Mouse (Mus musculus) mouse trophoblast stem cell (cell line): ENCODE data around the gene Sypl2.

ENCODE experiments used
- in situ Hi-C, 2 experiments: fragments of 300-500 bp; cut with MseI, MboI; formaldehyde crosslinking; loops; 2 replicates in 1 of 2; 3 replicates in 1 of 2; pipeline ENCODE4 v1.15.1; 2025

Gene Sypl2

DNA sequence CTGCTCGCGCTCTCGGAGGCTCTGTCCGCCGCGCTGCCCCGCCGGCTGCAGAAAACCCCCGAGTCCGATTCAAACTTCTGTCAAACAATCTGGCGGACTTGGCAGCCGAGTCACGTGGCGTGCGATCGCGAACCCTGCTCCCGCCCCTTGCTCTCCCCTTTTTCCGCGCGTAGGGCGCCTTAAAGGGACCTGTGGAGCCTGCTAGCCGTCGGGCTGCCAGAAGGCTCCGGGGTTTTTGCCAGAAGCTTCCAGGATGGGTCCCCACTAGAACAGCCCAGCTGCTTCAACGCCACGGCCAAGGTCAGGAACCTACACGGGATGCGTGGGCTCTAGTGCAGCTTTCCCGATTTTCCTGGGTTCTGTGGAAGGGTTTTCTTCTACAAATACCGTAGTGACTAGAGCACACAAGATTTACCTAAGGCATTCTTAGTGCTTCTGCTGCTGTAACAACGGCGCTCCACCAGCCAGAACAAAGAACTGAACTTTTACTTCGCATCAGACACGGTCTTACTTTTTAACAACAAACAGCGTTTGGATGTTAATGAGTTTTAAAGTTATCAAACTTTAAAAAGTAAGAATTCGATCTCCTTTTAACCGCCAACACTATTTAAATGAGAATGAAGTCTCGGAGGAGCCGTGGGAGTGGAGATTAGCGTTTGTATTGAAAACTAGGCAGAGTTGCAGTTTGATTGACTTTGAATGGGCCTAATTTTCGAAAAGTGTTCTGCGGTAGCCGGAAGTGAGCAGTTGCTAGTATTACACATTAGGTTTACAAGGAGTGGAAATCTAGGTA, at the start of gene Sypl2:
Gene Sypl2, minus strand, starts transcription at position 91 of the 793 bp plus-strand sequence.
- in situ Hi-C loops, result no loop called here

DNA sequence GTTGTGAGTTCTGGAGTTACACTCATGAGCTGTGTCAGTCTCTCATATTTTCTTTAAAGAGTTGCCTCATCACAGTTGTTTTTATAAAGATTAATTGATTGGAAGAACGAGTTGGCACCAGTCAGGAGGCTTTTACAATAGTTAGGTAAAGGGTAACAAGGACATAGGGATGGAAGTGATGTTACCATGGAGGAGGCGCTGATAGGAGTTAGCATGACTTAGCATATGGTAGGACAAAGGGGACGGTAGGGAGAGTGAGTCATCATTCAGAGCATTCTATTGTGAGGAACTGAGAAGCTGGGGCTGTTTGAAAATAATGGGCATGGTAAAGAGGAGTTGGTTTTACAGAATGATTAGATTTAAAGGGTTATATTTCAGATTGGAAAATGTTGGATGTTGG, 32.9 kb upstream of the Sypl2 start:
- in situ Hi-C loops, result no loop called here

DNA sequence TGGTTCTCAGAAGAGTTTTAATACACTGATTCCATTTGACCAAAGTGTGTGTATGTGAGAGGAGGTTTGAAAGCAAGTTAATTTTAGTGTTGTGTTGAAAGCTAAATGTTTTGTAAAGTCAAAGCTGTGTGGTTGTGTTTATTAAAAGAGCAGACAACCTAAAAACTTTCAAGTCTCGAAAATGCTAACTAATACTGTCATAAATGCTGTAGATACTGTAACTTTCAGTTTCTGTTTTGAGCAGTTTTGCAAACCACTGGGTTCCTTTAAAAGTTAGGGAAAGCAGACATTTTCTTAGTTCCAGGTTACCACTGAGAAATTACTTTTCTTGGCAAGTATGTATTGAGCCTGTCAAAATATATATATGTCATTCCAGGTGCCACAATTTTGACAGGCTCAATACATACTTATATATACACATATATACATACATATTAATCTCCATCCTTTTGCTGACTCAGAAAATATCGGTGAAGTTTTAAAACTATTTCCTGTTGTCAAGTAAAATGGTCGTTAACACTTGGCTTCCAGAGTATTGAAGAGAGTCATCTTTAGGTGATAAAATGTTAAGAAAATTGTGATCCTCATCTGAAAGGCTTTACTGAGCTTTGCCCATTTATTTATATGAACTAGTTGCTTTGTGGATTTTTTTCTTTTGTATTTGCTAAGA, 31.5 kb upstream of the Sypl2 start:
- in situ Hi-C loops, result no loop called here

DNA sequence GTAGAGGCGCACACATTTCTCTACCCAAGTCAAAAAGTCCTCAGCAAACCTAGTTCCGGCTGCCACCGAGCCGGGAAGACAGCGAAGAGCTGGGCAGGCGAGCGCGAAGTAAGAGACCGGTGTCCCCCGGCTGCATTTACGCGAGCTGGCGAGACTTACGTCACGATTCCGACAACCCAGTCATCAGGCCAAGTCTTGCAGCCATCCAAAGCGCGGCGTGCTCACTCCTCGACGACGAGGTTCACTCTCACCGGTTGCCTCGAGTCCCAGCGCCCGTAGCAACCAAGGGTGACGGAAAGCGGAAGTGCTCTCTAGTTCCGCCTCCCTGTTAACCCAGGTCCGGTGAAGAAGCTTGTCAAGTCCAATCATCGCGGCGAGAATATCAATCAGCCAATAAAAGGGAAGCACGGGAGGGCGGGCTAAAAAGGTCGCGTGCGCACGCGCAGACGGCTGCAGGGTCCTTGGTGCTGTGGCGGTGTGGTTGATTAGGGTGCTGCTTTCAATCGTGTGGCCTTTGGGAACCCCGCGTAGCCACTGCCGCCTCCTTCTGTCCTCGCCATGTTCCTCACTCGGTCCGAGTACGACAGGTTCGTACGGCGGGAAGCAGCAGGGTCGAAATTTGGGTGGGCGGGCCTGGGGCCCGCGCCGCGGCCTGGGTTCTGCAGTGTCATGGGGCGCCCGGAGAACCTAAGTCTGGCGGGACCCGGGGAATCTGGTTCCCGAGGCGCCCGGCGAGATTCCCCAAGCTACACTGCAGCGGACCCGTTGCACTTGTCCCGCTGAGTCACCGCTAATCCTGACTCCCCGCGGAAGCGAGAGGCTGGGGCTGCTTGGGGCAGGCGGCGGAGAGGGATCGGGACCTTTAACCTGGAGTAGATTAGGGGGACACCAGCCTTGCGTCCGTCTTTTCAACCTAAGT, 30.5 kb upstream of the Sypl2 start, which contains the start of gene Psma5:
Gene Psma5, plus strand, starts transcription at position 208 of the 919 bp plus-strand sequence.
- in situ Hi-C loops, result no loop called here

DNA sequence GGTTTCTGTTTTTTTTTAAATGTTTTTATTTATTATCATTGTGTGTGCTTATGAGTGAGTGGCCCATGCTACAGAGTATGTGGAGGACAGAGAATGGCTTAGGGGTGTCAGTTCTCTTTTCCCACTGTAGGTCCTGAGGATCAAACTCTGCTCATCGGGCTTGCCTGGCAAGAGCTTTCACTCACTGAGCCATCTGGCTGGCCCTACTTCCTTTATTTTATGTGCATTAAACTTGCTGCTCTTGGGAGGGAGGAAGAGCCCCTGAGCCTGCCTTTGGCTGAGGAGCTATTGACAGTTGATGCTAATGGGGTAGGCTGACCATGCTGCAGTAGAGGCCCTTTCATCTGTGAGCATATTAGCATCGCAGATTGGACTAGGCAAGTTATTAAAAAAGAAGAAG, 20.4 kb upstream of the Sypl2 start:
- in situ Hi-C loops, result no loop called here

DNA sequence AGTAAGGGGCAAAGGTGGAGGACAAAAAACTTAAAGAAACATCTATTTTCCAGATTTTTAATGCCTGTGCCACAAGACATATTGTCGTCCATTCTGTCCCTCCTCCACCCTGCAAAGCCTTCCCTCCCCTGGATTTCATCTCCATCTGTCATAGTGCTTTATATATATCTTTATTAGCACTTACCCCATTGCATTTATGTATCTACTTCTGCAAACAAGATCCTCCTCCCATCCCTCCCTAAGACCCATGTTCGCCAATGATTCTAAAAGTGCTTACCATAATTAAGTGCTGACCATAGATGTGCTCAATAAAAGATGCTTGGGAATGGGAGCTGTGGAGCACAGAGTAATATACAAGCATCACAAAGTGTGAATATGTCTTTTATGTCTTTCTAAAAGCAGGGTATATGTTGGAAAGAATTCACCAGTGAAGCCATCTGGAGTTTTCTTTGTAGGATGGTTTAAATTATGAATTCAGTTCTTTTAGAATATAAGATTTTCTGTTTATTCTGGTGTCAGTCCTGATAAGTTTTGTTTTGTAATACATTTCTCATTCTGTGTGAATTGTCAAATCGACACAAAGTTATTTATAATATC, 14.9 kb upstream of the Sypl2 start:
- in situ Hi-C loops, result no loop called here

DNA sequence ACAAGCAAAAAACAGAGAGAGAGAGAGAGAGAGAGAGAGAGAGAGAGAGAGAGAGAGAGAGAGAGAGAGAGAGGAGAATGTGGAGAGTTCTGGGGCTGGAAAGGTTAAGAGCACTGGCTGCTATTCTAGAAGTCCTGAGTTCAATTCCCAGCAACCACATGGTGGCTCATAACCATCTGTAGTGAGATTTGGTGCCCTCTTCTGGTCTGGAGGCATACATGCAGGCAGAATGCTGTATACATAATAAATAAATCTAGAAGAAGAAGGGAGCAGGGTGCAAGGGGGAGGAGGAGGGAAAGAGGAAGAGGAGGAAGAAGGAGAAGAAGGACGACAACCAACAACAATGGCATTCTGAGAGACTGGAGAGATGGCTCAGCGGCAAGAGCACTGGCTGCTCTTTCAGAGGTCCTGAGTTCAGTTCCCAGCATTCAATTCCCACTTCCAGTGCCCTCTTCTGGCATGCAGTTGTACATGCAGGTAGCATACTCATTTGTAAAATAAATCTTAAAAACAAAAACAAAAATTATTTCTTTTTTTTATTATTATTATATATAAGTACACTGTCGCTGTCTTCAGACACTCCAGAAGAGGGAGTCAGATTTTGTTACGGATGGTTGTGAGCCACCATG, 11.1 kb upstream of the Sypl2 start:
- in situ Hi-C loops, result loop anchor here (10.0 kb wide), 1 partner anchor 73 kb away; no protein-coding TSS in a partner anchor

DNA sequence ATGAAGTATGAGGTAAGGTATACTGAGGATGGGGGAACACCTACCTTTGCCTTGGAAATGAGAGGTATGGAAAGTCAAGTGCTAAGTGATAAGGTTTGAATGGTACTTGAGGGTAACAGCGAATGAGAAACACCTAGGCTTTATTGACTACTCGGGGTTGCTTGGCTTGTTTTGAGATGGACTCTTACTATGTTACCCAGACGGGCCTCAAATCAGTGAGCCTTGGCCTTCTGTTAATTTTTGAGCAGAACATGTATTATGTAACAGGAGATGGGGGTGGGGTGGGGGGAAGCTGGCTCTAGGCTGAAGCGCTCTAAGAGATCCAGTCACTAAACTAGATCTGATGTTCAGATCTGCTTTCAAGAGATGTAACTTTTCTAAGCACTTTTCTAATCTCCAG, 5.2 kb upstream of the Sypl2 start:
- in situ Hi-C loops, result loop anchor here (10.0 kb wide), 1 partner anchor 67 kb away; no protein-coding TSS in a partner anchor

DNA sequence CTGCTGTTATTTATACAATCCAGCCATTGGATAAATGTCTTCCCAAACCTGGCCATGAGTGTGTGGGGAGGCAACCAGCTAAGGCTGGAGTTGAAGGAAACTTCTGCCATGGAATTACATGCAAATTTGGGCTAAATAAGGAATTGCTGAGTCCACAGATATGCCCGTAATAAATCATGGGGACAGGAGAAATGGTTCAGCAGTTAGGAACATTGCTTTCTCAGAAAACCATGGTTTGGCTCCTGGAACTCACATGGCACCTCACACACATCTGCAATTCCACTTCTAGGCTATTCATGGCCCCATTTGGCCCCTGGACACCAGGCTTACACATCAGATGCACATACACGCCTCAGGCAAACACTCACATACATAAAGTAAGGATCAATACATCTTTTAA, 1.1 kb upstream of the Sypl2 start:
- in situ Hi-C loops, result no loop called here

DNA sequence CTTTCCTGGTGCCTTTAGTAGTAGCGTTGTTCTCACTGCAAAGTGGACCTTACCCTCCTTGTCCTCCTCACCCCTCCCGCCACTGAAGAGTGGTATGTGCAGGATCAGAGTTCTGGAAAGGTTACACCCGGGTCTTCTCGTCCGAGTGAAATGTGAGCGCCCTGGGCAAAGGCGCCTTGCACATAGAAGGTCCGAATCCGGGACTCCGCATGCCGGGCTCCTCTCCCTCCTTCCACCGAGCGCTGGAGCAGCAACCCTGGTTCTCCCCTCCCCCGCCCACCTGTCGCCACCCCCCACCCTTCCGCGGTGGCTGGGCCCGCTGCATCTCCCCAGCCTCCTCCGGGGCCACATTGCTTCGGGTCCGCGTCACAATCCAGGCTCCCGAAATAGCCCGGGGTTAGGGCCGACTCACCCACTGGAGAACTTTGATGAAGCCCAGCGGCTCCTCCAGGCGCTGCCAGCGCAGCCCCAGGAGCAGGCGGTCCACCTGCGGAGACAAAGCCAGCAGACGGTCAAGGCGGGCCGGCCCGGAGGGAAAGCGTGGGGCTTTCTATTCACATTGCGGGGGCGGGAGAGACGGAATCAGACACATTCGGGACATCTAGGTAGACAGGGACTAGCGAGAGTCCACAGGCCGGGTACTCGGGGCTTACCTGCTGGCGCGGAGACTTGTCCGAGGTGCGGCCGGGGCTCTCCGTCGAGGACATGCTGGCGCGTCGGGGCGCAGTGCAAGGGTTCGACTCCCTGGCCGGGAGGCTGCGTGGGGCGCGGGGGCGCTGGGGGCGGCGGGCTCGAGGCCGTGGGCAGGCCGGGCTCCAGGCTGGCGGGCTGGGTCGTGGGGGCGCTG, 514 bp downstream of the Sypl2 start:
- in situ Hi-C loops, result no loop called here

DNA sequence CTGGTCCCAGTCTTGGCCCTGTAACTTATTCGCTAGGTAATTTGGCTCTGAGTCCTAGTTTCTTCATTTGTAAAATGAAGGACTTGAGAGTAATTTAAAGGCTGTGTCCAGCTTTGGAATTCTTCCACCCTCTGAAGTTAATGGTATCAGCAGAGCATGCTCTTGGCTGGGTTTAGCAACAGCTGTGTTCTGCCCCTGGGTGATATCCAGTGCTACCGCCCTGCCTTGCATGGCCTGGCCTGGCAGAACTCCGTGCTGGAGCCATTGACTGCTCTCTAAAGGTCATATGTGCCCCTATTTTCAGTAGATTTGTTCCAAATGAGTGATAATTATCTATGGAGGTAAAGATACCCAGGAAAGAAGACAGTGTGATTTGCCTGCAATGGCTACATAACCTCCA, 5.8 kb downstream of the Sypl2 start:
- in situ Hi-C loops, result no loop called here

DNA sequence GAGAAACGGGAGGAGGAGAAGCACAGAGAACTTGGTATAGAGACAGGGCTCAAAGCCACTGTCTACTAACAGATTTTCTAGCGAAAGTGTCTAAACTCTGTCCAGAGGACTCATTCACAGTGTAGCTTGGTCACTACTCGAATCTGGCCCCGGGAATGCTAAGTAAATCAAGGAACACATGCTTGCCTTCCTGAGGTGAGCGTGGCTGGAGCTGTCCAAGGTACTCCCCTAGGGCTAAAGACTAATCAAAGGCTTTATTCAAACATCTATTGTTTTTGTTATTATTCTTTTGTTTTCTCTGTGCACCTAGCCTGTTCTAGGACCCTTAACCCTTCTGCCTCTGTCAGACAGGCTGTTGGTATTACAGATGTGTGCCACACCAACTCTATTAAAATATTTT, 11.7 kb downstream of the Sypl2 start:
- in situ Hi-C loops, result no loop called here

DNA sequence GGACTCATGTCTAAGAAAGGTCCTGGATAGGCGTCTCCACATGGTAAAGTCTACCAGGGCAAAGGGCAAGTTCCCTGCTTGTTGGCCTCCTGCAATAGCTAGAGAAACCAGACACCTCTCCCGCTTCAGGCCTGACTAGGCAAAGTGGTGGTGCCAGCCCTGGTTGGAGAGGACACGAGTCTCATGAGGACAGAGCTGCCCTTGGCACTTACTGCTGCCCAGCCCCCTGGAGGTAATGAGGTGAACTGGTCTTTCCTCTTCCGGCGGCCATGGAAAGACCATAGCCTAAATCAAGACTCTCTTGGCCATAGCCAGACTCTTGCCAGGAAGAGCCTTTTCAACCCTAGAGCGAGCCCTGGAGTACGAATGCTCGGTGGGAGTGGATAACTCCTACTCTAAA, 14.0 kb downstream of the Sypl2 start:
- in situ Hi-C loops, result no loop called here

DNA sequence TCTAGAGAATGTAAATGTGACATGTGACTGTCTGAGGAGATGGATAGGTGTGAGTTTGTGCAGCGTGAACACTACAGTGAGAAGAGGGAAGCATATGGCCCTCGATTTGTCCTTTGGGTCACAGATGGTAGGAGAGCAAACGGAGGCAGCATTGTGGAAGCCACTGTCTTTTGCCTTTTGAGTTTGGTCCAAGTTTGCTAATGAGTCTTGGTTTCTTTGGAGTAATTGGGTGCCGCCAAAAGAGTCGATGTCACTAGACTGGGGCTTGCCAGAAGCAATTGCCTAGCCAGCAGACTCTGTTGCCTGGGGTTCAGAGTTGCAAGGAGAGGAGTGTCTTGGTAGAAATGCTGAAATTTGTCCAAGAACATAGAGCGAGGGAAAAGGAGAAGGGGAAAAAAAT, 14.6 kb downstream of the Sypl2 start:
- in situ Hi-C loops, result no loop called here

DNA sequence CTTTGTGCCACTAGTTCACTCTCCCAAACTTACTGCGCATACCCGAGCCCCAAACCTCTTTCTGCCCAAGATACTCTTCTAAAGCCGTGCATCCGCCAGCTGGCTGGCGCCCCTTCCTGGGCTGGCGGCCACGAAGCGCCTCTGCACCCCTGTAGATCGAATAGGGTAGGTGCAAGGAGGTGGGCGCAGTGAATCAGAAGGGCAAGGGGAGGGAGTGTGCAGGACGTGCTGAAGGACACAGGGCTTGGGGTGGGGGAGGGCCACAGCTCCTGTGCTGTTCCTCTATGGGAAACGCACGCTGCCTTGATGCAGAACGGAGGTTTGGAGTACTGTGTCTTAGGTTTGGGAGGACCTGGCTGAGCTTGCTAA, 15.7 kb downstream of the Sypl2 start, which contains the start of gene Atxn7l2:
Gene Atxn7l2, minus strand, starts transcription at position 164 of the 369 bp plus-strand sequence.
- in situ Hi-C loops, result no loop called here

DNA sequence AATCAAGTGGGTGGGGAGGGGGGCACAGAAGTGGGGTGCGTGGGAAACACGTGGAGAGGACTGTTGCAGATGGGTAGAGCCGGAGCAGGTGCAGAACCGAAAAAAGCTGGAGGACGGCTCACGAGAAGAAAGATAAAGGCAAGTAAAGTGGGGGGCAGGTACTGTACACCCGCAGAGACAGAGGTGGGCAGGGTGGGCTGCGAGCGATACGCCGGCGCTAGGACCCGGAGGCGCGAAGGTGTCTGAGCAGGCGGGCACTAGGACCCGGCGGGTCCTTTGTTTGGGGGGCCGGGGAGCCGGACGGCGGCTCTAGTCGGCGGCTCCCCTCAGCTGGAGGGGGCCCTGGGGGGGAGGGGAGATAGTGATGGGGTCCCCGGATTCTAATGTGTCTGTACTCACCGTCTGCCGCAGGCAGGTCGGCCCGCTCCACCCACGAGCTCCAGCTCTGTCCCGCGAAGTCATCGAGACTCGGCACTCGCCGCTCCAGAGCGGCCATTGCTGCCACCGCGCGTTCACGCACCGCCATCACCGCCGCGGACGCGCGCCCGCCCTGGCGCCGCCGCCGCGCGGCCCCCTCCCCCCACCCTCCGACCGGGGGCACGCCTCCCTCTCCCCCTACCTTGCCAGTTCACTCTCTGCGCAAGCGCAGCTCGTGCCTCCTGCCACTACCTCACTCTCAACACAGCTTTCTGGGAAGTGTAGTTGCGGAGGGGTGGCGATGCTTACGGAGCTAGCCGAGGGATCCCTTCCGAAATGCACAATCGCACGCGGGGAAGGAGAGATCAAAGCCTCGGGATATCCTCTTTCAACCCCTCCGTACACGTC, 16.3 kb downstream of the Sypl2 start:
- in situ Hi-C loops, result no loop called here

DNA sequence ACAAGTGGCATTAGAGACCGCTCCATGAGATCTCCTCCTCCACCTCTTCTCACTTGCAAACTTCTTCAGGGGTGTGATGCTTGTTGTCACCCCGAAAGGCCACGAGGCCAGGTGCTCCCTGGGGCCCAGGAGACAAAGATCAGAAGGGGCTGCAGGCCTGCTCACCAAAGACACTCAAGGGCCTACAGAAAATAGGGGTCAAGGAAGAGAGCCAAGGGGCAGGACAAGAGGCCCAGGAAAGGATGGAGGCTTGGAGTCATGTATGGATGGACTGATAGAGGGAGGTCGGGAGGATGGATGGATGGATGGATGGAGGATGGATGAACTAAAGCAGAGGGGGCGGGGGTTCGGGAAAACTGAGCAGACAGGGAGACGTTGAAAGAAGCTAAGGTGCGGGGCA, 16.9 kb downstream of the Sypl2 start:
- in situ Hi-C loops, result no loop called here

DNA sequence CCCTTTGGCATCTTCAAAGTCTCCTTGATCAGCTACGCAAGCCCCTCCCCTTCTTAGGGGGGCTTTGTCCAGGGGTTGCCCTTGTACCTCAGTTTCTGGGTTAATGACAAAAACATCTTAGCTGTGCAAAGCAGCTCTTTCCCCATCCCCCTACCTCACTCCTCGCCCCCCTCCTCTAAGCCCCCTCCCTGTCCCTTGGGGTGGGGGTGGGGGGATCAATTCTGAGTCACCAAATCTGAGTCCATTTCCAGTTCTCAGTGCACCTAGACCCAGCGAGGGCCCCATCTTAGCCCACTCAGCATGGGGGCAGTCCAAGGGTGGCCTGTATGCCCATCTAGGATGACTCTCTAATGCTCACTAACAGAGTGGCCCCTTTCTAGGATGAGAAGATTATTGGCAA, 17.4 kb downstream of the Sypl2 start:
- in situ Hi-C loops, result no loop called here

DNA sequence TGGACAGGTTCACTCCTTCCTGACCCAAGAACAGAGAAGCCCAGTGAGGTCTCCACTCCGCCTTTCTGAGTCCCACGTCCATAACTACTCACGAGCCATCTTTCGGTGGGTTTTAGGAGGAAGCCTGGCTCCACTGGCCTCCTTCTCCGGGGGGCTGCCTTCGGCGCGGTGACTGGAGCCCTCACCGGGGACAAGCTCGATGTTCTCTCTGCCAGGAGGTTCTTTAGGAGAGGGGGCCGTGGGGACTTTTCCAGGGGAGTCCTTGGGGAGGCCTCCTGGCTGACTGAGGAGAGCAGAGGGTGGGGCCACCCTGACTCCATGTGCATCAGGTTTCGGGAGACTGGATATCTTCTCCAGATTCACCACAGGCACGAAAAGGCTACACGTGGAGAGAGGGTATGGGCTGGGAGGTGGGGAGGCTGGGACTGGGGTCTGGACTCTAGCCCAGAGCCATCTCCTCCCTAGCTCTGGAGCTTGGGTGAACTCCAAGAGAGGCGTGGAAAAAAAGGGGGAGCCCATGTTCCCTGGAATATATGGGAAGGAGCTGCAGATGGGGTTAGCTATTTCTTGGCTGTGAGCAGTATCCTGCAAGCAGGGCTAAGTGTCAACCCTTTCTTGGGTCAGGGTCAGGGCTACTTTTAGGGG, 19.6 kb downstream of the Sypl2 start:
- in situ Hi-C loops, result no loop called here
